Mouse (Mus musculus): ENCODE results near the gene Evl.
A peak's percentile ranks its signal among the peaks of the same experiment; 100 is the strongest.

GRCm38 (mm10) chr12:108657350-108657749 lies 102.8 kb downstream of the Evl start:
- TF ChIP-seq ZNF384 (IDR thresholded peaks at IDR 0.05; ENCODE audit: low read depth, low read length) (no peak), MAFK (IDR thresholded peaks at IDR 0.05; ENCODE audit: insufficient read depth, low read depth, low read length) (no peak), ZC3H11A (IDR thresholded peaks at IDR 0.05; ENCODE audit: borderline replicate concordance, low read depth, low read length) (peak; percentile 64)
